Mouse (Mus musculus) lung, postnatal 0 days (tissue): ENCODE data around the gene Bcl6b. TPM values are rescaled to one million over a fixed set of nuclear protein-coding genes. Genes with fewer than 3 reads are reported as not detected.

Source experiments
- ATAC-seq: fragments of 200-750 bp; cut with Nextera tagmentation; 2 replicates; pipeline ENCODE4 v1.8.0; 2017; ENCODE audit warnings: moderate library complexity
- DNase-seq: peaks from one replicate; pipeline ENCODE4 v3.0.0-alpha.2; 2016; ENCODE audit warnings: low spot score
- H3K27ac ChIP-seq: fragments of 300-500 bp; sonication (generic); 2 replicates; pipeline ENCODE4 v1.5.1; 2014; ENCODE audit warnings: antibody characterized with exemption, mild to moderate bottlenecking, low read length, mixed read lengths
- H3K27me3 ChIP-seq: fragments of 300-500 bp; sonication (generic); replicated peaks from 2 replicates; pipeline ENCODE4 v1.6.1; 2014; ENCODE audit warnings: low read length, mixed read lengths; ENCODE audit not compliant: insufficient read depth
- H3K36me3 ChIP-seq: fragments of 300-500 bp; sonication (generic); 2 replicates; pipeline ENCODE4 v1.6.1; 2014; ENCODE audit warnings: low read length, mixed read lengths; ENCODE audit not compliant: insufficient read depth
- H3K4me1 ChIP-seq: fragments of 300-500 bp; sonication (generic); 2 replicates; pipeline ENCODE4 v1.6.1; 2014; ENCODE audit warnings: antibody characterized with exemption, low read depth, low read length, mixed read lengths; ENCODE audit not compliant: insufficient read depth
- H3K4me2 ChIP-seq: fragments of 300-500 bp; sonication (generic); replicated peaks from 2 replicates; pipeline ENCODE4 v1.6.1; 2014; ENCODE audit warnings: low read depth, mild to moderate bottlenecking, low read length, moderate library complexity, mixed read lengths
- H3K4me3 ChIP-seq: fragments of 300-500 bp; sonication (generic); 2 replicates; pipeline ENCODE4 v1.5.1; 2014; ENCODE audit warnings: low read depth, low read length
- H3K9ac ChIP-seq: fragments of 300-500 bp; sonication (generic); replicated peaks from 2 replicates; pipeline ENCODE4 v1.6.1; 2014; ENCODE audit warnings: low read depth, mild to moderate bottlenecking
- H3K9me3 ChIP-seq: fragments of 300-500 bp; sonication (generic); 2 replicates; pipeline ENCODE4 v1.6.1; 2016; ENCODE audit warnings: low read length, mixed read lengths
- CTCF ChIP-seq: IDR thresholded peaks from 2 replicates; pipeline ENCODE4 v1.5.1; 2016; ENCODE audit warnings: antibody characterized with exemption, mild to moderate bottlenecking
- EP300 ChIP-seq: IDR thresholded peaks from 2 replicates; pipeline ENCODE4 v1.6.1; 2016; ENCODE audit warnings: antibody characterized with exemption, mild to moderate bottlenecking, control low read depth
- WGBS: fragments of 180-500 bp; shearing (Covaris S2); extraction: QIAGEN DNeasy Blood & Tissue Kit; methylation state at CpG from one replicate; pipeline ENCODE4 v1.1.7; 2014; 5-methylcytosine and 5-hydroxymethylcytosine counted together
- polyA plus RNA-seq: library from polyadenylated mRNA; unstranded; fragments of >200 nt; fragmentation: Nextera tagmentation; extraction: Ambion mirVana; gene quantifications from 2 replicates; pipeline ENCODE4 v1.2.1, GENCODE M21; 2015

Bcl6b gene
- polyA plus RNA-seq, 1 experiment from 2014 or later, result 19.2 TPM

DNA sequence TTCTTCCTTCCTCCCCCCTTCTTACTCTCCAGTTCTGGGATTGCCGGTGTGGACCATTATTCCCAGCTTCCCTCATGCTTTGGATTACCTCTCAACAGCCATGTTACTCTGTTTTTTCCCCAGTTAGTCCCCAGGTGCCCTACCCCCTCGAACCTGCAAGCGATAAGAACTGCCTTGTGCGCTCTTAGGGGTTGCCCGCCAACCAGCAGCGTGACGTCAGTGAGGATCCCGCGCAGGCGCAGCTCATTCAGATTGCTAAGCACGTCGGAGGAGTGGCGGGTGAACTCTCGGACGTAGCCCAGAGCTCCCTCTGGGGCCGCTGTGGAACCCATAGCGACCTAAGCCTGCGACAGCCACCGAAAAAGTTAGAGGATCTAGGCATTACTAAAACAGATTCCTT, 770 bp downstream of the Bcl6b start:
- peak; percentile 45 for ATAC-seq
- no peak for TF ChIP-seq CTCF
- TF ChIP-seq EP300, result no peak
- Histone ChIP-seq H3K36me3 (no peaks in the 10 kb centered on the region), H3K27me3 (peaks cover 11% of the 10 kb centered on the region; the same call in 1 of the 2 replicates), H3K4me1 (peaks cover 18% of the 10 kb centered on the region), H3K9ac (peak overlapping the region; percentile 68), H3K4me2 (peak overlapping the region; percentile 58), H3K9me3 (no peaks in the 10 kb centered on the region), H3K27ac (peak overlapping the region; percentile 93), H3K4me3 (peak overlapping the region; percentile 46)
- DNase-seq, result peak; percentile 91
- under 1% methylated on average over 19 of the region's 19 CpGs for whole genome bisulfite sequencing

DNA sequence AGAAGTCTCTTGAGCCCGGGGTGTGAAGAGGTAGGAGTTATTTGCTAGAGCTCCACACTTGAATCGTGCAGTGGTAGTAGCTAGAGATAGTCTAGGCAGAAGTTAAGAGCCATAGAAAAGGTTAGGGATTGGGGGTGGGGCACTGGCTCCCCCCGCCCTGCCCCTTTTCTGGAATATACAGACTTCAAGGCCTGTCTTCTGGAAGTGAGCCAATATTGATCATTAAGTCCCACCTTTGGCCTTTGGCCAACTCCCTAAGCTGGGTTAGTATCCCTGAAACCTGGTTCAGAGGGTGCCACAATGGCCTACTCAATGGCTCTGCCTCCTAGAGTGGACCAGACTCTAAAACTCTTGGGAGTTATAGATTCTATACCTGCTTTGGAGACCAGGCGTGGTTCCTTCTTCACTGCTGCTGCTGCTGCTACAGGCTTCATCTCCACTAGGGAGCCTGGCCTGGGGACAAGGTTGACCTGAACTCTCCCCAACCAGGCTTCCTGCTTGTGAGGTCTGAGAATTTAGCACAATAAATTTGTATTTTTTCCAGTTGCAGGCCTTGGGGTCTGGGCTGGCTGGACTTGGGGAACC, 1.8 kb downstream of the Bcl6b start:
- DNase-seq, result peak; percentile 45
- WGBS, result 52% methylated on average over 4 of the region's 4 CpGs

DNA sequence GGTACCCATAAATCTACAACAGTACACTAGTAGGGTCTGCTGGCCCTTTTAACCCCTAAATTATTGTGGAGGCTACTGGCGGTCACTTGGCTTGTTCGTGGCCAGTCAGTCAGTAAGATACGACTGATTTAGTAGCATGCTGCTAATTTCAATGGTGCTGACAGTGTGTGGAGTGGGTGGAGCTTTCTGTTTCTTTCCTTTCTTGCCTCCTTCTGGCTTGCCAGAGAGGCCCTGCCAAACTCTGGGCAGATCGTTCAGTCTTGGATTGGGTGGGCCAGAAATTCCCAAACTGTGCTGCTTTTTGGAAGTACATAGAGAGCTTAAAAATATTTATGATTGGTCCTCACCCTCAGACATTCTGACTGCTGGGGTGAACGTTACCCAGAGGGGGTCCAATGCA, 2.5 kb downstream of the Bcl6b start:
- TF ChIP-seq EP300, result no peak
- TF ChIP-seq CTCF, result no peak
- ATAC-seq (no peak), DNase-seq (peak; percentile 25)
- peaks cover 18% of the 10 kb centered on the region for H3K4me1 ChIP-seq
- H3K9ac ChIP-seq, result peak overlapping the region; percentile 68; the same call in 1 of the 2 replicates
- H3K9me3 ChIP-seq, result no peaks in the 10 kb centered on the region
- H3K27ac ChIP-seq, result peak overlapping the region; percentile 81
- H3K27me3 ChIP-seq, result peaks cover 11% of the 10 kb centered on the region; the same call in 1 of the 2 replicates
- H3K4me3 ChIP-seq, result peak overlapping the region; percentile 46
- no peaks in the 10 kb centered on the region for H3K36me3 ChIP-seq
- WGBS, result 25% methylated on average over 5 of the region's 5 CpGs
- peak overlapping the region; percentile 58 for H3K4me2 ChIP-seq

More for the DNA sequence above, 1.8 kb downstream of the Bcl6b start:
- TF ChIP-seq EP300 (no peak), CTCF (no peak)
- Histone ChIP-seq H3K4me2 (peak overlapping the region; percentile 58), H3K27ac (peak overlapping the region; percentile 93), H3K9ac (peak overlapping the region; percentile 68), H3K27me3 (peaks cover 11% of the 10 kb centered on the region; the same call in 1 of the 2 replicates), H3K4me1 (peaks cover 18% of the 10 kb centered on the region), H3K4me3 (peak overlapping the region; percentile 46), H3K9me3 (no peaks in the 10 kb centered on the region), H3K36me3 (no peaks in the 10 kb centered on the region)
- no peak for ATAC-seq

DNA sequence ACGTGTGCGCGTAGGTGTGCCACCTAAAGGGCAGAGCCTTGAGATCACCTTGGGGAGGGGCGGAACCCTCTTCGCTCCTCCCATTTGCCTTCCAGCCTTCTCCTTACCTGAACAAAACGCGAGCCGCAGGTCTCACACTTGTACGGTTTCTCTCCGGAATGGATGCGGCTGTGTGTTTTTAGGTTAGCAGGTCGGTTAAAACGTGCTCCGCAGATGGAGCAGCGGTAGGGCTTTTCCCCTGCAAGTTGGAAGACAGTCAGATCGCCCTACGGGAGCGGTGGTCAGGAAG, 3.1 kb downstream of the Bcl6b start:
- WGBS, result 10% methylated on average over 18 of the region's 18 CpGs

DNA sequence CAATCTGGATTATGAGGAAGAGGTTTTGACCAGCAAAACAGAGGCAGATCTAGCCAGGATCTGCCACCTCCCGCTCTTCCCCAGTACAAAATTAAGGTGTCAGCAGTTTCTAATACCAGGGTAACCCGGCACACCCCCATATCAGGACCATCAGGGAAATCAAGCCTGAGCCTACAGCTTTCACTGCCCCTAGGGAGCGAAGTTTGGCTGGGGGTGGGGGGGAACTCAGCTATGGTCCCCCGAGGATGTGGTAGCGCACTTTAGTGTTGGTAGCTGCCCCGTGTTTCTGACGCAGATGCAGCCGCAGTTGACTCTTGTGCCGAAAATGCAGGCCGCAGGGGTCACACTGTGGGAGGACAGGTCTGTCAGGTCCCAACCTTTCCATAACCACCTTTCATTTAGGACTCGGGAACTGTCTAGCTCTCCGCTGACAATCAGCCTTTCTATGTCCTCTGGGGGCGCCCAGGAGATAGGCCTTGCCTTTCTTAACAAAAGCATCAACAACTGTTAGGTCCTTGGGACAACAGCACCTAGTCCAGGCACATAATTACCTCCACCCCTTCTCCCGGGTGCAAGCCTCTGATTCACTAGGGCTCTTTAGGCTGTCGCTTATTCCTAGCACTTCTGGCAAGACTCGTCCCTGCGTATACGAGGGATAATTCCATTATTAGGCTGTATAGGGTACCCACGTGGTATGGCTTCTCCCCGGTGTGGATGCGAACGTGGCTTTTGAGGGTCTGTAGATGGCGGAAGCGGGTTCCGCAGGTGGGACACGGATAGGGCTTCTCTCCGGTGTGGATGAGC, 3.6 kb downstream of the Bcl6b start:
- DNase-seq (no peak), ATAC-seq (no peak)
- H3K4me2 ChIP-seq, result peak overlapping the region; percentile 58
- H3K4me1 ChIP-seq, result peaks cover 25% of the 10 kb centered on the region
- peaks cover 11% of the 10 kb centered on the region; the same call in 1 of the 2 replicates for H3K27me3 ChIP-seq
- no peaks in the 10 kb centered on the region for H3K36me3 ChIP-seq
- peak; percentile 36; the same call in 1 of the 2 replicates for TF ChIP-seq CTCF
- no peak for TF ChIP-seq EP300
- H3K27ac ChIP-seq, result peak overlapping the region; percentile 81
- 25% methylated on average over 27 of the region's 27 CpGs for WGBS
- H3K9ac ChIP-seq, result peak overlapping the region; percentile 68; the same call in 1 of the 2 replicates
- peak overlapping the region; percentile 46 for H3K4me3 ChIP-seq
- no peaks in the 10 kb centered on the region for H3K9me3 ChIP-seq

More for the DNA sequence above, 3.1 kb downstream of the Bcl6b start:
- Histone ChIP-seq H3K4me1 (peaks cover 21% of the 10 kb centered on the region), H3K27me3 (peaks cover 11% of the 10 kb centered on the region; the same call in 1 of the 2 replicates), H3K9me3 (no peaks in the 10 kb centered on the region), H3K27ac (peak overlapping the region; percentile 81), H3K36me3 (no peaks in the 10 kb centered on the region), H3K4me2 (peak overlapping the region; percentile 58), H3K9ac (peak overlapping the region; percentile 68; the same call in 1 of the 2 replicates), H3K4me3 (peak overlapping the region; percentile 46)
- TF ChIP-seq CTCF (no peak), EP300 (no peak)
- ATAC-seq (no peak), DNase-seq (peak; percentile 66)

DNA sequence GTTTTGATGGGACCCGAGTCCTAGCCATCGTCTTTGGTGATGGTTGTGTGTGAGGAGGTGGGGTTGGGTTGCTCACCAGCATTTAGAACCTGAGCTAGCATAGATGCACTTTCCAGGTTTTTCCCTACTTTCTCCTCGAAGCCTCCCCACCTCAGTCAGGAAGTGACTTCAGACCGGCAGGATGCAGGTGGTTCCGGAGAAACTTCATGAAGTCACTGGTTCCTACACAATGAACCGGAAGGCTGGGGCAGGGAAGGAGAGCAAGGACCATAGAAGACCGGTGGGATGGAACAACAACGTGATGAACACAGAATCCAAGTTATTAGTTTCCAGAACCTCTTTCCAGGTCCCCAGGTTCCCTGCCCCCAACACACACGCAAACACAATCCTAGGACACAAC, 5.9 kb downstream of the Bcl6b start:
- no peaks in the 10 kb centered on the region for H3K27me3 ChIP-seq
- no peak overlapping the region for H3K4me3 ChIP-seq
- H3K36me3 ChIP-seq, result no peaks in the 10 kb centered on the region
- peaks cover 26% of the 10 kb centered on the region for H3K4me1 ChIP-seq
- DNase-seq (peak; percentile 75), ATAC-seq (peak; percentile 49)
- H3K9ac ChIP-seq, result no peak overlapping the region
- H3K27ac ChIP-seq, result peak overlapping the region; percentile 81
- TF ChIP-seq EP300 (peak; percentile 96), CTCF (no peak)
- H3K4me2 ChIP-seq, result no peak overlapping the region
- H3K9me3 ChIP-seq, result no peaks in the 10 kb centered on the region
- WGBS, result 62% methylated on average over 9 of the region's 9 CpGs
